In the genomic region with DNA sequence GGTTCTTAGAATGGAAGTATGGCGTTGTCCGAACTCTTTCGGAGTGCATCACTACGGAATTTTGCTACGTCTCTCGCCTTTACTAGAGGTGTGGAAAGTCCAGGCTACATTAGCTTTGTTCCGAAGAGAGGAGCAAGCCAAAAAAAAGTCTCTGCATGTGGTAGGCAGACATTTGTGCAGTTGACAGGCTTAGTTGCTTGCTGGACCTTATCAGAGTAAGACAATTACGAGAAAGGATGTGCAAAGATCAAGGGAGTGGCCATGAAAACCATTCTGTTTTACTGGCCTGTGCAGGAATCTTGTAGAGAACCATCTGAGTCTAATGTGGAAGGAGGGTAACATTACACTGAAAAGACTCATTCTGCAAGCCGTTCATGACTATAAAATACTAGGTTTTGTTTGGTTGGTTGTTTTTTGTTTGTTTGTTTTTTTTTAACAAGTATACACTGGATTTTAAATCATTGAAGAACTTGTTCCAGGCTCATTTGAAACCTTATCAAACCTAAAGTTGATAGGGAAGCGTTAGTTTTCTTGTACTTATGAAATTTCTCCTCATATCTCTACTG, we compare ENCODE assay signal across 8 mouse cellular contexts. TPM values are rescaled to one million over a fixed set of nuclear protein-coding genes. Genes with fewer than 3 reads are reported as not detected.
DNase-seq lines count a peak whose midpoint lies in the region; ATAC-seq and TF ChIP-seq lines count a peak whose summit lies in the region.

No protein-coding gene starts in this region.

- H3K36me3 ChIP-seq in kidney, adult 2 months (ENCODE audit: control insufficient read depth, insufficient read depth, low read length) = no peaks in the 10 kb centered on the region
- H3K36me3 ChIP-seq in hindbrain, embryonic 12.5 days = no peaks in the 10 kb centered on the region
- no peaks in the 10 kb centered on the region for H3K36me3 ChIP-seq in midbrain, embryonic 14.5 days (ENCODE audit: control insufficient read depth, insufficient read depth, low read length)

- peaks cover 6% of the 10 kb centered on the region; the same call in 1 of the 2 replicates for H3K4me1 ChIP-seq in kidney, adult 2 months (ENCODE audit: control insufficient read depth, insufficient read depth, low read length)
- H3K4me1 ChIP-seq in hindbrain, embryonic 12.5 days = peaks cover 12% of the 10 kb centered on the region
- peaks cover 10% of the 10 kb centered on the region for H3K4me1 ChIP-seq in midbrain, embryonic 14.5 days (ENCODE audit: control insufficient read depth, insufficient read depth, low read length)

- H3K27ac ChIP-seq in kidney, adult 2 months (ENCODE audit: insufficient read depth, low read depth, low read length) = 0 out of 2 replicates have a peak overlapping the region, but pooled peaks have one; percentile 64
- H3K27ac ChIP-seq in hindbrain, embryonic 12.5 days = no peak overlapping the region; the same call in 1 of the 2 replicates
- no peak overlapping the region for H3K27ac ChIP-seq in midbrain, embryonic 14.5 days (replicated peaks; ENCODE audit: low read depth, low read length)

- WGBS in kidney, adult 2 months = 9% methylated on average over 10 of the region's 10 CpGs
- WGBS in hindbrain, embryonic 12.5 days = 20% methylated on average over 10 of the region's 10 CpGs
- WGBS in midbrain, embryonic 14.5 days = 20% methylated on average over 10 of the region's 10 CpGs

- peak overlapping the region; percentile 88 for H3K4me2 ChIP-seq in hindbrain, embryonic 12.5 days (replicated peaks)
- H3K4me2 ChIP-seq in midbrain, embryonic 14.5 days (ENCODE audit: low read length) = peak overlapping the region; percentile 95

- H3K27me3 ChIP-seq in kidney, adult 2 months (replicated peaks; ENCODE audit: control insufficient read depth, insufficient read depth, low read length) = no peaks in the 10 kb centered on the region
- no peaks in the 10 kb centered on the region for H3K27me3 ChIP-seq in hindbrain, embryonic 12.5 days
- no peaks in the 10 kb centered on the region for H3K27me3 ChIP-seq in midbrain, embryonic 14.5 days (ENCODE audit: control insufficient read depth, insufficient read depth, low read length)

- DNase-seq in kidney, adult 2 months = no peak
- no peak for DNase-seq in kidney, postnatal 36 days
- DNase-seq in adipocyte (ENCODE audit: low spot score) = peak; percentile 36
- no peak for DNase-seq in midbrain, embryonic 14.5 days
- DNase-seq in frontal cortex, postnatal 36 days (ENCODE audit: low spot score in 2 of 2) = no peak
- no peak for DNase-seq in gastrocnemius, postnatal 36 days
- no peak for DNase-seq in ovary, postnatal 36 days (ENCODE audit: low spot score)

- intact Hi-C loops in gastrocnemius, postnatal 36 days (cut with DNase I) = no loop called here

- no peak for TF ChIP-seq POLR2A in kidney, adult 2 months (IDR thresholded peaks at IDR 0.05; ENCODE audit: low read depth, low read length)

- ATAC-seq in hindbrain, embryonic 12.5 days (ENCODE audit: low FRiP score) = no peak
- no peak for ATAC-seq in midbrain, embryonic 14.5 days (ENCODE audit: low FRiP score, low TSS enrichment)

- peak overlapping the region; percentile 93 for H3K9ac ChIP-seq in hindbrain, embryonic 12.5 days
- H3K9ac ChIP-seq in midbrain, embryonic 14.5 days (replicated peaks; ENCODE audit: low read length) = peak overlapping the region; percentile 88

- peak overlapping the region; percentile 90 for H3K4me3 ChIP-seq in kidney, adult 2 months (ENCODE audit: insufficient read depth, low read depth, low read length)
- peak overlapping the region; percentile 99 for H3K4me3 ChIP-seq in hindbrain, embryonic 12.5 days
- peak overlapping the region; percentile 90 for H3K4me3 ChIP-seq in midbrain, embryonic 14.5 days (replicated peaks; ENCODE audit: low read depth, low read length)

- H3K9me3 ChIP-seq in hindbrain, embryonic 12.5 days (replicated peaks) = no peaks in the 10 kb centered on the region
- no peaks in the 10 kb centered on the region for H3K9me3 ChIP-seq in midbrain, embryonic 14.5 days (ENCODE audit: control insufficient read depth, low read length)

- no peak for TF ChIP-seq CTCF in kidney, adult 2 months (conservative IDR thresholded peaks at IDR 0.05; ENCODE audit: insufficient read depth, insufficient read length, low read depth, low read length)

RNA-seq across cellular contexts. Expression of a gene that starts 0.8 kb away (rescaled TPM):
- 21.8 and 22.7 TPM in 2 replicates for polyA plus RNA-seq in kidney, adult 2 months (2012; rRNA removed)
- 13.5 and 14.3 TPM in 2 replicates for polyA plus RNA-seq in hindbrain, embryonic 12.5 days (2016; fragmentation: Nextera tagmentation; extraction: Ambion mirVana)
- polyA plus RNA-seq in midbrain, embryonic 14.5 days (2014; fragmentation: Nextera tagmentation; extraction: Ambion mirVana) = 18.0 and 19.8 TPM in 2 replicates
- total RNA-seq in gastrocnemius, postnatal 36 days (2021) = 10 to 100 TPM; 11.8 to 12.1 TPM

RNA-seq across cellular contexts. Expression of a gene that starts 0.9 kb away (rescaled TPM):
- 9.9 and 11.5 TPM in 2 replicates for polyA plus RNA-seq in kidney, adult 2 months (2012; rRNA removed)
- 5.7 and 6.3 TPM in 2 replicates for polyA plus RNA-seq in hindbrain, embryonic 12.5 days (2016; fragmentation: Nextera tagmentation; extraction: Ambion mirVana)
- polyA plus RNA-seq in midbrain, embryonic 14.5 days (2014; fragmentation: Nextera tagmentation; extraction: Ambion mirVana) = 5.7 and 6.7 TPM in 2 replicates
- total RNA-seq in gastrocnemius, postnatal 36 days (2021) = 10 to 100 TPM; 15.4 to 16.1 TPM
